25 mouse cellular contexts compared by ENCODE assay signal in genomic region chr19:53815714-53816113, GRCm38 (mm10).
DNase-seq lines count a peak whose midpoint lies in the region; ATAC-seq and TF ChIP-seq lines count a peak whose summit lies in the region.
"Had no signal": no experiment of that assay in that cellular context is flagged by ENCODE, and none has a peak within 500 bp of the region (broad histone marks: within the 10 kb centered on the region; RNA-seq: fewer than 3 reads in every experiment).

No protein-coding gene starts in this region.

- no peak for DNase-seq in forebrain, embryonic 10.5 days (ENCODE audit: extremely low spot score, low spot score)
- no peak for DNase-seq in liver, embryonic 11.5 days (ENCODE audit: low spot score)
- no peak for DNase-seq in liver, postnatal 0 days
- no peak for DNase-seq in layer of hippocampus, postnatal 14 days (ENCODE audit: low spot score in 2 of 2)
- DNase-seq: adrenal gland, postnatal 14 days; cerebellum, adult 2 months; cerebellum, postnatal 25 days; gastrocnemius, adult 2 months; heart, postnatal 4 days; kidney, adult 8-10 months; right cerebral cortex, adult 18-20 months; right cerebral cortex, postnatal 4 days; thymus, postnatal 36 days had no signal

- no peak for ATAC-seq in forebrain, embryonic 13.5 days
- no peak for ATAC-seq in heart, embryonic 16.5 days (replicated peaks; ENCODE audit: extremely low read depth, insufficient read depth, low FRiP score)
- no peak for ATAC-seq in heart, embryonic 11.5 days (replicated peaks; ENCODE audit: insufficient number of reproducible peaks, low FRiP score, low TSS enrichment)
- no peak for ATAC-seq in liver, embryonic 11.5 days (replicated peaks; ENCODE audit: low FRiP score)
- ATAC-seq in liver, postnatal 0 days, result no peak
- no peak for ATAC-seq in limb, embryonic 15.5 days (ENCODE audit: insufficient number of reproducible peaks, low FRiP score, low TSS enrichment, low read depth)
- ATAC-seq: inflammation-experienced regulatory T-cells, adult 6 months; lung, postnatal 0 days had no signal

- H3K9ac ChIP-seq in forebrain, embryonic 13.5 days, result no peak overlapping the region
- 0 out of 2 replicates have a peak overlapping the region, but pooled peaks have one; percentile 32 for H3K9ac ChIP-seq in heart, embryonic 16.5 days (ENCODE audit: low read length)
- no peak overlapping the region for H3K9ac ChIP-seq in heart, embryonic 11.5 days (ENCODE audit: low read depth, low read length)
- H3K9ac ChIP-seq in liver, embryonic 11.5 days (ENCODE audit: low read depth, low read length), result no peak overlapping the region
- no peak overlapping the region for H3K9ac ChIP-seq in liver, postnatal 0 days (replicated peaks)
- no peak overlapping the region for H3K9ac ChIP-seq in limb, embryonic 15.5 days
- H3K9ac ChIP-seq: embryonic facial prominence, embryonic 12.5 days; forebrain, embryonic 12.5 days; hindbrain, embryonic 14.5 days; neural tube, embryonic 15.5 days had no signal

- H3K4me3 ChIP-seq in forebrain, embryonic 10.5 days, result no peak overlapping the region
- H3K4me3 ChIP-seq in forebrain, embryonic 13.5 days, result no peak overlapping the region
- no peak overlapping the region for H3K4me3 ChIP-seq in heart, embryonic 16.5 days (ENCODE audit: low read length)
- no peak overlapping the region for H3K4me3 ChIP-seq in heart, embryonic 11.5 days (ENCODE audit: low read depth, low read length)
- H3K4me3 ChIP-seq in liver, embryonic 11.5 days (ENCODE audit: low read depth, low read length), result no peak overlapping the region
- H3K4me3 ChIP-seq in liver, postnatal 0 days (ENCODE audit: low read depth, low read length), result no peak overlapping the region
- no peak overlapping the region for H3K4me3 ChIP-seq in limb, embryonic 15.5 days
- H3K4me3 ChIP-seq: embryonic facial prominence, embryonic 12.5 days; forebrain, embryonic 12.5 days; gastrocnemius, adult 2 months; neural tube, embryonic 15.5 days had no signal

- TF ChIP-seq CTCF in liver, postnatal 0 days (IDR thresholded peaks at IDR 0.05; ENCODE audit: low read depth), result no peak

- H3K9me3 ChIP-seq in forebrain, embryonic 10.5 days, result no peaks in the 10 kb centered on the region
- no peaks in the 10 kb centered on the region for H3K9me3 ChIP-seq in forebrain, embryonic 13.5 days (replicated peaks)
- no peaks in the 10 kb centered on the region for H3K9me3 ChIP-seq in heart, embryonic 16.5 days (replicated peaks; ENCODE audit: control insufficient read depth, low read length)
- H3K9me3 ChIP-seq in heart, embryonic 11.5 days (replicated peaks; ENCODE audit: control insufficient read depth, low read length), result no peaks in the 10 kb centered on the region
- H3K9me3 ChIP-seq in liver, embryonic 11.5 days (ENCODE audit: control insufficient read depth, low read length), result no peaks in the 10 kb centered on the region
- no peaks in the 10 kb centered on the region for H3K9me3 ChIP-seq in liver, postnatal 0 days (ENCODE audit: low read length)
- no peaks in the 10 kb centered on the region for H3K9me3 ChIP-seq in limb, embryonic 15.5 days
- H3K9me3 ChIP-seq: embryonic facial prominence, embryonic 12.5 days; forebrain, embryonic 12.5 days; neural tube, embryonic 15.5 days had no signal

- no peaks in the 10 kb centered on the region for H3K36me3 ChIP-seq in forebrain, embryonic 10.5 days (replicated peaks)
- H3K36me3 ChIP-seq in forebrain, embryonic 13.5 days (ENCODE audit: poor library complexity, severe bottlenecking), result no peaks in the 10 kb centered on the region
- H3K36me3 ChIP-seq in heart, embryonic 16.5 days (ENCODE audit: control insufficient read depth, insufficient read depth), result peaks cover 16% of the 10 kb centered on the region
- peaks cover 6% of the 10 kb centered on the region; the same call in 1 of the 2 replicates for H3K36me3 ChIP-seq in heart, embryonic 11.5 days (ENCODE audit: control insufficient read depth, insufficient read depth, low read length)
- H3K36me3 ChIP-seq in liver, embryonic 11.5 days (ENCODE audit: control insufficient read depth, insufficient read depth, low read length), result 0 out of 2 replicates have a peak, but pooled peaks cover 2% of the 10 kb centered on the region
- H3K36me3 ChIP-seq in liver, postnatal 0 days (replicated peaks; ENCODE audit: insufficient read depth, low read length), result no peaks in the 10 kb centered on the region
- no peaks in the 10 kb centered on the region for H3K36me3 ChIP-seq in limb, embryonic 15.5 days
- H3K36me3 ChIP-seq: embryonic facial prominence, embryonic 12.5 days; forebrain, embryonic 12.5 days; neural tube, embryonic 15.5 days had no signal

- H3K4me1 ChIP-seq in forebrain, embryonic 10.5 days, result peaks cover 18% of the 10 kb centered on the region
- H3K4me1 ChIP-seq in forebrain, embryonic 13.5 days, result 0 out of 2 replicates have a peak, but pooled peaks cover 4% of the 10 kb centered on the region
- H3K4me1 ChIP-seq in heart, embryonic 16.5 days (ENCODE audit: control insufficient read depth, insufficient read depth, low read length), result peaks cover 9% of the 10 kb centered on the region
- peaks cover 33% of the 10 kb centered on the region; the same call in 1 of the 2 replicates for H3K4me1 ChIP-seq in heart, embryonic 11.5 days (ENCODE audit: control insufficient read depth, insufficient read depth, low read length)
- H3K4me1 ChIP-seq in liver, embryonic 11.5 days (replicated peaks; ENCODE audit: control insufficient read depth, insufficient read depth, low read length), result peaks cover 31% of the 10 kb centered on the region
- peaks cover 9% of the 10 kb centered on the region; the same call in 1 of the 2 replicates for H3K4me1 ChIP-seq in liver, postnatal 0 days (ENCODE audit: insufficient read depth)
- H3K4me1 ChIP-seq in limb, embryonic 15.5 days, result 0 out of 2 replicates have a peak, but pooled peaks cover 4% of the 10 kb centered on the region
- H3K4me1 ChIP-seq: embryonic facial prominence, embryonic 12.5 days; neural tube, embryonic 15.5 days had no signal

- H3K4me2 ChIP-seq in forebrain, embryonic 13.5 days, result no peak overlapping the region
- H3K4me2 ChIP-seq in heart, embryonic 16.5 days (ENCODE audit: low read depth, low read length), result no peak overlapping the region
- H3K4me2 ChIP-seq in heart, embryonic 11.5 days, result no peak overlapping the region
- no peak overlapping the region for H3K4me2 ChIP-seq in liver, embryonic 11.5 days
- H3K4me2 ChIP-seq in liver, postnatal 0 days (ENCODE audit: low read depth, low read length), result no peak overlapping the region
- H3K4me2 ChIP-seq in limb, embryonic 15.5 days, result no peak overlapping the region
- H3K4me2 ChIP-seq: embryonic facial prominence, embryonic 12.5 days; forebrain, embryonic 12.5 days; hindbrain, embryonic 14.5 days; midbrain, embryonic 11.5 days; neural tube, embryonic 15.5 days had no signal

- H3K27me3 ChIP-seq in forebrain, embryonic 10.5 days (ENCODE audit: poor library complexity, severe bottlenecking), result no peaks in the 10 kb centered on the region
- no peaks in the 10 kb centered on the region for H3K27me3 ChIP-seq in forebrain, embryonic 13.5 days
- no peaks in the 10 kb centered on the region for H3K27me3 ChIP-seq in heart, embryonic 16.5 days (ENCODE audit: control insufficient read depth, insufficient read depth, low read length)
- no peaks in the 10 kb centered on the region for H3K27me3 ChIP-seq in heart, embryonic 11.5 days (ENCODE audit: control insufficient read depth, insufficient read depth, low read length)
- H3K27me3 ChIP-seq in liver, embryonic 11.5 days (replicated peaks; ENCODE audit: control insufficient read depth, insufficient read depth, low read length), result no peaks in the 10 kb centered on the region
- H3K27me3 ChIP-seq in liver, postnatal 0 days (ENCODE audit: insufficient read depth, low read length), result no peaks in the 10 kb centered on the region
- H3K27me3 ChIP-seq in limb, embryonic 15.5 days, result no peaks in the 10 kb centered on the region
- H3K27me3 ChIP-seq: embryonic facial prominence, embryonic 12.5 days; forebrain, embryonic 12.5 days; neural tube, embryonic 15.5 days had no signal

- peak overlapping the region; percentile 49; the same call in 1 of the 2 replicates for H3K27ac ChIP-seq in forebrain, embryonic 10.5 days
- no peak overlapping the region for H3K27ac ChIP-seq in forebrain, embryonic 13.5 days
- H3K27ac ChIP-seq in heart, embryonic 16.5 days (ENCODE audit: low read length), result peak overlapping the region; percentile 21; the same call in 1 of the 2 replicates
- H3K27ac ChIP-seq in heart, embryonic 11.5 days (ENCODE audit: low read depth, low read length), result no peak overlapping the region; the same call in 1 of the 2 replicates
- H3K27ac ChIP-seq in liver, embryonic 11.5 days (ENCODE audit: low read depth, low read length), result 0 out of 2 replicates have a peak overlapping the region, but pooled peaks have one; percentile 5
- H3K27ac ChIP-seq in liver, postnatal 0 days (ENCODE audit: low read depth), result no peak overlapping the region
- peak overlapping the region; percentile 5; the same call in 1 of the 2 replicates for H3K27ac ChIP-seq in limb, embryonic 15.5 days
- H3K27ac ChIP-seq: embryonic facial prominence, embryonic 12.5 days; forebrain, embryonic 12.5 days; gastrocnemius, adult 2 months; hindbrain, embryonic 14.5 days; macrophage; neural tube, embryonic 15.5 days had no signal

- no peak for TF ChIP-seq EP300 in liver, postnatal 0 days (IDR thresholded peaks at IDR 0.05; ENCODE audit: low read depth)

- 95% methylated on average over 4 of the region's 4 CpGs for WGBS in forebrain, embryonic 10.5 days
- 95% methylated on average over 4 of the region's 4 CpGs for WGBS in forebrain, embryonic 13.5 days
- WGBS in heart, embryonic 16.5 days, result 72% methylated on average over 4 of the region's 4 CpGs
- 78% methylated on average over 4 of the region's 4 CpGs for WGBS in heart, embryonic 11.5 days (ENCODE audit: insufficient replicate concordance)
- WGBS in liver, embryonic 11.5 days, result 85% methylated on average over 4 of the region's 4 CpGs
- WGBS in liver, postnatal 0 days (ENCODE audit: insufficient replicate concordance), result 75% methylated on average over 4 of the region's 4 CpGs
- WGBS in limb, embryonic 15.5 days, result 34% methylated on average over 4 of the region's 4 CpGs

Comparison
In these comparisons a context has a peak if more than half of its experiments do, and no peak if none do; other contexts are left out.
1. H3K27ac ChIP-seq: peak in forebrain, embryonic 10.5 days (single experiment), heart, embryonic 16.5 days (single experiment), liver, embryonic 11.5 days (single experiment) and limb, embryonic 15.5 days (single experiment); none in forebrain, embryonic 13.5 days (single experiment), heart, embryonic 11.5 days (single experiment) and liver, postnatal 0 days (single experiment).